Mouse (Mus musculus): ENCODE measurements around the gene Pde9a. TPM values are rescaled to one million over a fixed set of nuclear protein-coding genes. Genes with fewer than 3 reads are reported as not detected.
A peak's percentile ranks its signal among the peaks of the same experiment; 100 is the strongest.

The Pde9a gene
- polyA plus RNA-seq, 1 experiment = 29.6 TPM

- no peak for DNase-seq (ENCODE audit: extremely low spot score in 1 of 2, low spot score in 1 of 2)
Observed at GRCm38 (mm10) chr17:31503337-31503736, 117.3 kb downstream of the Pde9a start.

GRCm38 (mm10) chr17:31503936-31504335, 117.9 kb downstream of the Pde9a start:
- DNase-seq (ENCODE audit: extremely low spot score in 1 of 2, low spot score in 1 of 2) = peak in 1 of 2 experiments; percentile 42

DNA sequence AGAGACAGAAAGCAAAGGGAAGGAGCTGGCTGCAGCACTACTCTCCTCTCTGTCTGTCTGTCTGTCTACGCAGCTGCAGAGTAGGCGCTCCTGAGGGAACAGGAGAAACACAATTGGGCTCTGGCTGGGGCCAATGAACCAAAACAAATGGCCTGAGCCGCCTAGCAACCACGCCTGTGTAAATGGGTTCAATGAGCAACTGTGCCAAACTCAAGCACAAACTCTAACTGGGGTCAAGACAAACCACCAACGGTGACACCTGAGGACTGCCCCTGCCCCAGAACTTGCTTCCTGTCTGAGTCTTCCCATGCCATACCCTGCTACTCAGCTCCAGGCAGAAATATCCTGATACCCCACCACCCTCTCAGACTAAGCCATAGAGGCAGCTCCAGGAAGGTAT, 119.0 kb downstream of the Pde9a start:
- no peak for DNase-seq (ENCODE audit: extremely low spot score in 1 of 2, low spot score in 1 of 2)

DNA sequence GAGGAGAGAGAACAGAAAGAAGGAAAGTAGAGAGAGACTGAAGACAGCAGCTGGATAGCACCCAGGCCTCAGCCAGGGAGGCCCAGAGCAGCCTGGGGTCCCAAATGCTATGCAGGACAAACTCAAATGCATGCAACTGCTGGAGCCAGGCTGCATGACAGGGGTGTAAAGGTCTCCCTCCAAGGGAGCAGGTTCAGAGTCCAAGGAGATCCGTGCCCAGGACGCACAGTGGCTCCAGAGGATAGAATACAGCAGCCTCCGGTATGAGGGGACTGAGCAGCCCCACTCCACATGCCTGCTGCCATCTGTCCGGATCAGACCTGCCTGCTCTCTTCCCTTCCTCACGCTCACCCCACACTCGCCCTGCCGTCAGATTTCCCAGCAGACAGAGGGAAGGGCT, 120.3 kb downstream of the Pde9a start:
- DNase-seq (ENCODE audit: extremely low spot score in 1 of 2, low spot score in 1 of 2) = no peak

DNA sequence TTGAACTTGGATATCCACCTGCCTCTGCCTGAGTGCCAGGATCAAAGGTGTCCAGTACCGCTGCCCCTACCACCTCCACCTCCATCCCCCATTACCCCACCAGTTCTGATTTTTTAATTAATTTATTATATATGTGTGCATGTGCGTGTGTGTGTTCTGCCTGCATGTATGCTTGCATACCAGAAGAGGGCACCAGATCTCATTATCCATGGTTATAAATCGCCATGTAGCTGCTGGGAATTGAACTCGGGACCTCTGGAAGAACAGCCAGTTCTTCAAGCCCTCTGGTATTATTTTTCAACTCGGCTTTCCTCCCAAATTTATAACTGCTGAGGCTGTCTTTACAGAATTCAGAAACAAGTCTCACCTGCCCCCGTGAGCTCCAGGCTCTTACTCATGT, 124.9 kb downstream of the Pde9a start:
- DNase-seq (ENCODE audit: extremely low spot score in 1 of 2, low spot score in 1 of 2) = no peak

DNA sequence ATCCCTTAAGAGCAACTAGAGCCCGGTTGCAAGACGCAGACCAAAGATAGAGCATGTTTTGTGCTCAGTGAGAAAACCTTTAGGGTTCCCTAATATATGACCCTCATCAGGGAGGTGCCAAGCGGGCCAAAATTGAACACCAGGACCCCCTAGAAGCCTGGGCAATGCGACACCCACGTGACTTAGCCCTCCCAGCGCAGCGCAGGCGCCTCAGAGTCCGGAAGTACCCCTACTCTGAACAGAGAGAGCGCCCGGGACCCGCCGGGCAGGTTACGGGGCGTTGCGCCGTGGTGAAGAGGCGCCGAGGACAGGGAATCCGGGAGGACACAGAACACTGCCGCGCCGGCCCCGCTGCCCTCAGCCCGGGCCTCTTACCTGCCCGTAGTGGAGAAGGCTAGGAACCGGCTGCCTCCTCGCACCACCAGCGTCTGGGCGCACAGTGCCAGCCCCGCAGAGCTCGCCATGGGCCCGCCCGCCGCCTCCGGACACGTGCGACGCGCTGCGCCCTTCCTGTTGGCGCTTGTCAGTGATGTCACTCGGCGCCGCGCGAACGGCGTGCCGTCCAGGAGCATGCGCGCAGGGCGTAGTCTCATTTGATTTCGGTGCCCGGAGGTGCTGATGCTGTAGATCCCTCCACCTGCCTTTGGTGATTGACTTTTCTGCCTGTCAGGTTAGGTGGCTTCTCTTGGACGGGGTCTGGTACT, 125.9 kb downstream of the Pde9a start:
- peak; percentile 70 to 90 for DNase-seq (ENCODE audit: extremely low spot score in 1 of 2, low spot score in 1 of 2)

DNA sequence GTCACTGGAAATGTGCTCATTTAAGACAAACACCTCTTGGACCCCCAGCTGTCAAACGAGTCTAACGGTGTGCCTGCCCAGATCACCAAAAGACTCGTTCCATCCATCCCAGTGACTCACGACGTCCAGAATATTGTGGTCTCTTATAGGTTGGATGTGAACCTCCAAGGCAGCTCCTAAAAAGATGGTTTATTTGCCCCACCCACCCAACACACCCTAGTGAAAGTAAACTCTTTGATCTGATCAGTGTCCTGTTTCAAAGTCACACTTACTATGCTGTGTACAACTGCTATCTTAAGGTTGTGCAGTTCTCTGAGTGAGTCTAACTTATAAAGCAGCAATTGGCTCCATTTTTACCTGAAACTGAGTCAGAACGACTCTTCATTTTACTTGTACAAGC, 126.6 kb downstream of the Pde9a start:
- DNase-seq (ENCODE audit: extremely low spot score in 1 of 2, low spot score in 1 of 2) = no peak

DNA sequence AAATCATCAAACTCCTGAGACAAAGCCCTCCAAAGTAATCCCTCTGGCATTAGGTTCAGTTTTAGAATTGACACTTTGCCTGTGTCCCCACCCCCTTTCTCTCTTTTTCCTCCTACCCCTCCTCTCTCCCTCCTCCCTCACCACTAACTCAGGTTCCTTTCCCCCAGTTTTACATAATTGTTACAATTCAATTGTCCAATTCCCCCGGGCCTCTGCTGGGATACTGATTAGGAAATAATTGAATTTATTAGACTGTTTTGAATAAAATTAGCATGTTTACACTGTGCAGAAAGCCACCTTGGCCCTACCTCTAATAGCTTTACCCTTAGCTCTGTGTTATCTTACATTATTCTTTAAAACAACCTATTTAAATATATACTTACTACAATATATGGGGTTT, 128.7 kb downstream of the Pde9a start:
- DNase-seq (ENCODE audit: extremely low spot score in 1 of 2, low spot score in 1 of 2) = no peak

GRCm38 (mm10) chr17:31519344-31519945, 133.4 kb downstream of the Pde9a start:
- no peak for DNase-seq (ENCODE audit: extremely low spot score in 1 of 2, low spot score in 1 of 2)

DNA sequence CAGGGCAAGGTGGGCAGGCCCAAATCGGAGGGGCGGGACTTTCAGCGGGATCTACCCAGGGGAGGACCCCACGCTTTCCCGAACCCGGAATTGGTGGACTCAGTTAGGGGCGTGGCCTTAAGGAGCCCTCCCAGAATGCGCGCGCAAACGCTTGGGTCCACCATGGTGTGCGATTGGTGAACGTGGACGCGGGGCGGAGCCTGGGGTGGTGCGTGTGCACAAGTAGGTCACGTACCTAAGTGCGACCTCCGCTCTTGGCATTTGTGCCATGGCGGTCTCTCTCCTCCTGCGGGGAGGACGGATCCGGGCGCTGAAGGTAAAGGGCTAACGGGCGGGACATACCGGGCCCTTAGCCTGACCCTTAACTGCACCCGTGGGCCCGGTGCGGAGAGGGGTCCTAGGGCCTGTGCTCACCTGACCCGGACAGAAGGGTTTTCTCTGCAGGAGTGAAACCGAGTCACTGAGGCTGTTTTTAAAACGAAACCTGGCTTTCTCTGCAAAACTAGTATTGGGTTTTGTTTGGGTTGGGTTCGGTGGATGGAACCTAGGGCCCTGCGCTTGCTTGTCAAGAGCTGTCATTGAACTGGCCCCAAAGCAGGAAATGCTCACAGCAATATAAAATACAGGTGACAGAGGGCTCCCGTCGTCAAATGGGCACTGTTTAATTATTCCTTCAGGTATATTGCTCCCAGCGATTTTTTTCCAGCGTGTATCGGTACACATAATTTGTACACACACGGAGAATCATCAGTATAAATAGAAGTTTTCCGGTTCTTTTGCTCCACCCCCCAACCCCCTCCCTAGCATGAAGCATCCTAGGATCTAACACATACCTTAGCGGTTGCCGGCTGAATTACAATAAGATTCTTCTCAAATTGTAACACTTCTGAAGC, 134.2 kb downstream of the Pde9a start, which contains the start of the genes Wdr4 and Ndufv3:
Wdr4 (minus strand) TSS at position 35 of the 893 bp plus-strand sequence.
Ndufv3 (plus strand) TSS at position 170 of the 893 bp plus-strand sequence.
- DNase-seq (ENCODE audit: extremely low spot score in 1 of 2, low spot score in 1 of 2) = peak; percentile 98 to 99

- DNase-seq (ENCODE audit: extremely low spot score in 1 of 2, low spot score in 1 of 2) = peak in 1 of 2 experiments; percentile 38
Observed at GRCm38 (mm10) chr17:31520895-31521294, 134.9 kb downstream of the Pde9a start.

- DNase-seq (ENCODE audit: extremely low spot score in 1 of 2, low spot score in 1 of 2) = no peak
Observed at GRCm38 (mm10) chr17:31521948-31522347, 135.9 kb downstream of the Pde9a start.

DNA sequence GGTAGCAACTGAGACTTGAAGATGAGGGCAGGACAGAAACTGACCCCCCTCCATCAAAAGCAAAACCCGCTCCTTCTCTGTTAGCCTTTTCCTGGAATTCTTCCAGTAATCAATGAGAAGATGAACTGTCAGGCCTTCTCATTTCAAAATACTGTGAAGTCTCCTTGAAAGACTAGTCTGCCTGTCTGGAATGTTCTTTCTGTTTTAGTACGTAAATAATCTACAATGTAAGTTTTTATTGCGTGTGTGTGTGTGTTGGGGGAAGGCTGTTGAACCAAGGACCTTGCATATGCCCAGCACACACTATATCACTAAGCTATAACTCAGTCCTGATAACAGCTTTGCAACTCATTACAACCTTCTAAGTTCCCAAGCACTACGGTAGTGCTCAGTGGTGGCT, 139.1 kb downstream of the Pde9a start:
- DNase-seq (ENCODE audit: extremely low spot score in 1 of 2, low spot score in 1 of 2) = no peak

DNA sequence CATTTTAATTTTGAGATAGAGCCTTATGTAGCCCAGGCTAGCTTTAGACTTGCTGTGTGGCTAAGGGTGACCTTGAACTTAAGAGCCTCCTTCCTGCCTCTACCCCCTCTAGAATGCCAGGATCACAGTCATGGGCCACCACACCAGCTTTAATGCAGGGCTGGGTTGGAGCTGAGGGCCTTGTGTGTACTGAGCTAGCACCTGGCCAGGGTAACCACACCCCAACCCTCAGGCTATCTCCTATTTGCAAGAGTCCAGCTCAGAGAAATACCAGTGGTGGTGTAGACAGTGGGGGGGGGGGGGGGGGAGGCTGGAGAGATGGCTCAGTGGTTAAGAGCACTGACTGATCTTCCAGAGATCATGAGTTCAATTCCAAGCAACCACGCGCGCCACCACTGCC, 139.8 kb downstream of the Pde9a start:
- DNase-seq (ENCODE audit: extremely low spot score in 1 of 2, low spot score in 1 of 2) = no peak

Other genes with a start within 250 kb of the Pde9a start
- gene Tff2, start 241.9 kb upstream of the Pde9a start, polyA plus RNA-seq (2012; rRNA removed) = not detected in 2 replicates
- not detected in 2 replicates for gene Tff1, start 220.9 kb upstream of the Pde9a start, polyA plus RNA-seq (2012; rRNA removed)
- gene Tmprss3, start 187.2 kb upstream of the Pde9a start, polyA plus RNA-seq (2012; rRNA removed) = 0.04 TPM in 1 of 2 replicates, not detected in the other
- gene Ubash3a, start 178.3 kb upstream of the Pde9a start, polyA plus RNA-seq (2012; rRNA removed) = not detected in 2 replicates
- 4.7 and 4.8 TPM in 2 replicates for gene Rsph1, start 108.8 kb upstream of the Pde9a start, polyA plus RNA-seq (2012; rRNA removed)
- 13.3 and 13.6 TPM in 2 replicates for gene Slc37a1, start 99.4 kb upstream of the Pde9a start, polyA plus RNA-seq (2012; rRNA removed)
- gene Wdr4, start 133.8 kb downstream of the Pde9a start, polyA plus RNA-seq (2012; rRNA removed) = 24.8 and 30.3 TPM in 2 replicates
- 313 and 363 TPM in 2 replicates for gene Ndufv3, start 133.9 kb downstream of the Pde9a start, polyA plus RNA-seq (2012; rRNA removed)
- gene Pknox1, start 178.5 kb downstream of the Pde9a start, polyA plus RNA-seq (2012; rRNA removed) = 27.2 and 31.0 TPM in 2 replicates

Measured in frontal cortex, adult 2 months (tissue).